Mouse (Mus musculus): ENCODE measurements around the gene Serpina11. TPM values are rescaled to one million over a fixed set of nuclear protein-coding genes. Genes with fewer than 3 reads are reported as not detected.
"Not testable (repeated sequence)": the region's sequence is repeated elsewhere in the genome, so short reads cannot be mapped to it uniquely, and the experiment has no call there.

Serpina11 gene
- polyA plus RNA-seq, 1 experiment from 2014 or later = 2.7 TPM

- DNase-seq (ENCODE audit: low spot score) (no peak), ATAC-seq (replicated peaks; ENCODE audit: low FRiP score) (no peak)
- WGBS = 76% methylated on average over 5 of the region's 5 CpGs
- Histone ChIP-seq H3K4me2 (no peak overlapping the region), H3K4me1 (replicated peaks; ENCODE audit: control insufficient read depth, insufficient read depth, low read length) (no peaks in the 10 kb centered on the region), H3K4me3 (ENCODE audit: low read depth, low read length) (no peak overlapping the region), H3K9me3 (ENCODE audit: control insufficient read depth, low read length) (no peaks in the 10 kb centered on the region; the same call in 1 of the 2 replicates), H3K27me3 (replicated peaks; ENCODE audit: control insufficient read depth, insufficient read depth, low read length) (no peaks in the 10 kb centered on the region), H3K36me3 (ENCODE audit: control insufficient read depth, insufficient read depth, low read length) (no peaks in the 10 kb centered on the region), H3K9ac (ENCODE audit: low read depth, low read length) (no peak overlapping the region), H3K27ac (ENCODE audit: low read depth, low read length) (no peak overlapping the region)
Observed at GRCm38 (mm10) chr12:103962337-103962736, 27.4 kb downstream of the Serpina11 start.

- ATAC-seq (replicated peaks; ENCODE audit: low FRiP score) = no peak
- Histone ChIP-seq H3K27me3 (replicated peaks; ENCODE audit: control insufficient read depth, insufficient read depth, low read length) (no peaks in the 10 kb centered on the region), H3K4me3 (ENCODE audit: low read depth, low read length) (no peak overlapping the region), H3K4me2 (no peak overlapping the region), H3K9ac (ENCODE audit: low read depth, low read length) (no peak overlapping the region), H3K9me3 (ENCODE audit: control insufficient read depth, low read length) (no peaks in the 10 kb centered on the region; the same call in 1 of the 2 replicates), H3K4me1 (replicated peaks; ENCODE audit: control insufficient read depth, insufficient read depth, low read length) (no peaks in the 10 kb centered on the region), H3K36me3 (ENCODE audit: control insufficient read depth, insufficient read depth, low read length) (no peaks in the 10 kb centered on the region), H3K27ac (ENCODE audit: low read depth, low read length) (no peak overlapping the region)
- no peak for DNase-seq (ENCODE audit: low spot score)
- 92% methylated on average over 1 of the region's 1 CpGs for WGBS
Observed at GRCm38 (mm10) chr12:103961716-103962115, 28.0 kb downstream of the Serpina11 start.

- 65% methylated on average over 3 of the region's 3 CpGs for WGBS
- H3K27ac ChIP-seq (ENCODE audit: low read depth, low read length) = no peak within 1 kb of the TSS
- no peaks in the 10 kb centered on the region; the same call in 1 of the 2 replicates for H3K9me3 ChIP-seq (ENCODE audit: control insufficient read depth, low read length)
- DNase-seq (ENCODE audit: low spot score) (no peak), ATAC-seq (replicated peaks; ENCODE audit: low FRiP score) (no peak; the same call in 1 of the 2 replicates)
- no peak within 1 kb of the TSS for H3K4me2 ChIP-seq
- no peaks in the 10 kb centered on the region for H3K27me3 ChIP-seq (replicated peaks; ENCODE audit: control insufficient read depth, insufficient read depth, low read length)
- H3K36me3 ChIP-seq (ENCODE audit: control insufficient read depth, insufficient read depth, low read length) = no peaks in the 10 kb centered on the region
- no peak within 1 kb of the TSS for H3K4me3 ChIP-seq (ENCODE audit: low read depth, low read length)
- H3K4me1 ChIP-seq (replicated peaks; ENCODE audit: control insufficient read depth, insufficient read depth, low read length) = no peaks in the 10 kb centered on the region
- no peak within 1 kb of the TSS for H3K9ac ChIP-seq (ENCODE audit: low read depth, low read length)
Observed at GRCm38 (mm10) chr12:103958798-103959197, 31.0 kb downstream of the Serpina11 start, which contains the start of gene Serpina1e. Gene Serpina1e, minus strand, starts transcription at chr12:103958975.

- not testable (repeated sequence) for H3K27ac ChIP-seq (ENCODE audit: low read depth, low read length); H3K9me3 ChIP-seq (ENCODE audit: control insufficient read depth, low read length); H3K27me3 ChIP-seq (replicated peaks; ENCODE audit: control insufficient read depth, insufficient read depth, low read length); H3K9ac ChIP-seq (ENCODE audit: low read depth, low read length); H3K4me2 ChIP-seq; H3K4me1 ChIP-seq (replicated peaks; ENCODE audit: control insufficient read depth, insufficient read depth, low read length); DNase-seq (ENCODE audit: low spot score); H3K36me3 ChIP-seq (ENCODE audit: control insufficient read depth, insufficient read depth, low read length); ATAC-seq (replicated peaks; ENCODE audit: low FRiP score); H3K4me3 ChIP-seq (ENCODE audit: low read depth, low read length)
- 47% methylated on average over 2 of the region's 2 CpGs for WGBS
Observed at GRCm38 (mm10) chr12:103956555-103956954, 33.2 kb downstream of the Serpina11 start.

- not testable (repeated sequence) for H3K4me1 ChIP-seq (replicated peaks; ENCODE audit: control insufficient read depth, insufficient read depth, low read length); H3K9me3 ChIP-seq (ENCODE audit: control insufficient read depth, low read length); DNase-seq (ENCODE audit: low spot score); H3K4me2 ChIP-seq; H3K4me3 ChIP-seq (ENCODE audit: low read depth, low read length); H3K9ac ChIP-seq (ENCODE audit: low read depth, low read length); H3K27ac ChIP-seq (ENCODE audit: low read depth, low read length); H3K27me3 ChIP-seq (replicated peaks; ENCODE audit: control insufficient read depth, insufficient read depth, low read length); ATAC-seq (replicated peaks; ENCODE audit: low FRiP score); H3K36me3 ChIP-seq (ENCODE audit: control insufficient read depth, insufficient read depth, low read length)
- 72% methylated on average over 3 of the region's 3 CpGs for WGBS
Observed at GRCm38 (mm10) chr12:103952972-103953371, 36.8 kb downstream of the Serpina11 start.

- H3K36me3 ChIP-seq (ENCODE audit: control insufficient read depth, insufficient read depth, low read length) = no peaks in the 10 kb centered on the region
- 77% methylated on average over 4 of the region's 4 CpGs for WGBS
- H3K27me3 ChIP-seq (replicated peaks; ENCODE audit: control insufficient read depth, insufficient read depth, low read length) = no peaks in the 10 kb centered on the region
- H3K4me2 ChIP-seq = no peak overlapping the region
- no peak for DNase-seq (ENCODE audit: low spot score)
- H3K27ac ChIP-seq (ENCODE audit: low read depth, low read length) = no peak overlapping the region
- no peak overlapping the region for H3K4me3 ChIP-seq (ENCODE audit: low read depth, low read length)
- H3K9ac ChIP-seq (ENCODE audit: low read depth, low read length) = no peak overlapping the region
- no peak for ATAC-seq (replicated peaks; ENCODE audit: low FRiP score)
- H3K4me1 ChIP-seq (replicated peaks; ENCODE audit: control insufficient read depth, insufficient read depth, low read length) = no peaks in the 10 kb centered on the region
- H3K9me3 ChIP-seq (ENCODE audit: control insufficient read depth, low read length) = no peaks in the 10 kb centered on the region
Observed at GRCm38 (mm10) chr12:103946243-103946642, 43.5 kb downstream of the Serpina11 start.

Other genes with a start within 250 kb of the Serpina11 start
- gene Serpina1d, start 216.4 kb downstream of the Serpina11 start, polyA plus RNA-seq (2014; fragmentation: Nextera tagmentation; extraction: Ambion mirVana) = 51.9 and 59.9 TPM in 2 replicates
- gene Serpina1b, start 159.6 kb downstream of the Serpina11 start, polyA plus RNA-seq (2014; fragmentation: Nextera tagmentation; extraction: Ambion mirVana) = 344 and 359 TPM in 2 replicates
- 211 and 218 TPM in 2 replicates for gene Serpina1a, start 126.4 kb downstream of the Serpina11 start, polyA plus RNA-seq (2014; fragmentation: Nextera tagmentation; extraction: Ambion mirVana)
- gene Serpina1c, start 85.1 kb downstream of the Serpina11 start, polyA plus RNA-seq (2014; fragmentation: Nextera tagmentation; extraction: Ambion mirVana) = 20.4 and 21.9 TPM in 2 replicates
- 36.4 and 37.7 TPM in 2 replicates for gene Serpina1e, start 31.0 kb downstream of the Serpina11 start, polyA plus RNA-seq (2014; fragmentation: Nextera tagmentation; extraction: Ambion mirVana)
- not detected in 2 replicates for gene Serpina9, start 23.8 kb upstream of the Serpina11 start, polyA plus RNA-seq (2014; fragmentation: Nextera tagmentation; extraction: Ambion mirVana)
- not detected in 2 replicates for gene Serpina12, start 54.5 kb upstream of the Serpina11 start, polyA plus RNA-seq (2014; fragmentation: Nextera tagmentation; extraction: Ambion mirVana)
- not detected in 2 replicates for gene Serpina5, start 111.2 kb upstream of the Serpina11 start, polyA plus RNA-seq (2014; fragmentation: Nextera tagmentation; extraction: Ambion mirVana)
- not detected in 2 replicates for gene Serpina3a, start 122.8 kb upstream of the Serpina11 start, polyA plus RNA-seq (2014; fragmentation: Nextera tagmentation; extraction: Ambion mirVana)
- 0.12 and 0.19 TPM in 2 replicates for gene Serpina3b, start 138.0 kb upstream of the Serpina11 start, polyA plus RNA-seq (2014; fragmentation: Nextera tagmentation; extraction: Ambion mirVana)
- gene Serpina3c, start 163.9 kb upstream of the Serpina11 start, polyA plus RNA-seq (2014; fragmentation: Nextera tagmentation; extraction: Ambion mirVana) = not detected in 2 replicates
- 0.08 and 0.39 TPM in 2 replicates for gene Serpina3f, start 224.6 kb upstream of the Serpina11 start, polyA plus RNA-seq (2014; fragmentation: Nextera tagmentation; extraction: Ambion mirVana)
- gene Serpina3g, start 246.3 kb upstream of the Serpina11 start, polyA plus RNA-seq (2014; fragmentation: Nextera tagmentation; extraction: Ambion mirVana) = 1.2 and 2.6 TPM in 2 replicates

All from liver, embryonic 11.5 days (tissue).